Mouse (Mus musculus): ENCODE measurements around the gene G430095P16Rik. TPM values are rescaled to one million over a fixed set of nuclear protein-coding genes. Genes with fewer than 3 reads are reported as not detected.

The G430095P16Rik gene
- total RNA-seq, 2 experiments from 2014 or later: 0.71 TPM; not detected in 1

Other genes with a start within 250 kb of the G430095P16Rik start
- 10 to 100 TPM; 10.5 to 18.3 TPM for gene Ier2, start 60.2 kb upstream of the G430095P16Rik start, total RNA-seq (2021)
- 10 to 100 TPM; 85.2 to 90.1 TPM for gene Trmt1, start 36.7 kb upstream of the G430095P16Rik start, total RNA-seq (2021)
- 10 to 100 TPM; 97.8 to 97.9 TPM for gene Nacc1, start 35.1 kb upstream of the G430095P16Rik start, total RNA-seq (2021)
- gene Lyl1, start 21.6 kb upstream of the G430095P16Rik start, total RNA-seq (2021): 1 to 10 TPM; 2.8 to 3.5 TPM
- 100 to 1,000 TPM; 273 to 322 TPM for gene Nfix, start 77.3 kb downstream of the G430095P16Rik start, total RNA-seq (2021)
- gene Dand5, start 99.8 kb downstream of the G430095P16Rik start, total RNA-seq (2021): 1 to 10 TPM; 8.3 to 9.5 TPM
- 10 to 100 TPM; 23.4 to 24.7 TPM for gene Gadd45gip1, start 108.5 kb downstream of the G430095P16Rik start, total RNA-seq (2021)
- 10 to 100 TPM; 67.8 to 73.7 TPM for gene Rad23a, start 117.7 kb downstream of the G430095P16Rik start, total RNA-seq (2021)
- gene Calr, start 123.9 kb downstream of the G430095P16Rik start, total RNA-seq (2021): 100 to 1,000 TPM; 562 to 564 TPM
- gene Farsa, start 134.0 kb downstream of the G430095P16Rik start, total RNA-seq (2021): 10 to 100 TPM; 42.5 to 46.0 TPM
- 1 to 10 TPM; 6.4 to 6.5 TPM for gene Syce2, start 149.1 kb downstream of the G430095P16Rik start, total RNA-seq (2021)
- gene Gcdh, start 170.9 kb downstream of the G430095P16Rik start, total RNA-seq (2021): 10 to 100 TPM; 31.3 to 38.3 TPM
- gene Klf1, start 178.9 kb downstream of the G430095P16Rik start, total RNA-seq (2021): not detected
- gene Dnase2a, start 185.6 kb downstream of the G430095P16Rik start, total RNA-seq (2021): 1 to 10 TPM; 3.5 to 4.0 TPM
- gene Mast1, start 214.4 kb downstream of the G430095P16Rik start, total RNA-seq (2021): 10 to 100 TPM; 85.7 to 90.3 TPM
- gene Rtbdn, start 224.0 kb downstream of the G430095P16Rik start, total RNA-seq (2021): 1 to 10 TPM in 1 of 2 experiments, under 1 TPM in 1; 0.71 to 1.1 TPM
- 1 to 10 TPM in 1 of 2 experiments, not detected in 1; 3.5 TPM for gene Gm49661, start 246.4 kb downstream of the G430095P16Rik start, total RNA-seq (2021)
- gene Prdx2, start 246.6 kb downstream of the G430095P16Rik start, total RNA-seq (2021): 100 to 1,000 TPM; 340 to 356 TPM
- gene Rnaseh2a, start 246.8 kb downstream of the G430095P16Rik start, total RNA-seq (2021): 10 to 100 TPM; 40.7 to 42.2 TPM